Mouse (Mus musculus): ENCODE data around the gene Vapb. TPM values are rescaled to one million over a fixed set of nuclear protein-coding genes. Genes with fewer than 3 reads are reported as not detected.

Gene Vapb
- total and polyA plus RNA-seq, 3 experiments: 13.1 to 209 (median 173) TPM

- DNase-seq: no peak
Observed at GRCm38 (mm10) chr2:173734426-173734825, 2.9 kb upstream of the Vapb start.

DNA sequence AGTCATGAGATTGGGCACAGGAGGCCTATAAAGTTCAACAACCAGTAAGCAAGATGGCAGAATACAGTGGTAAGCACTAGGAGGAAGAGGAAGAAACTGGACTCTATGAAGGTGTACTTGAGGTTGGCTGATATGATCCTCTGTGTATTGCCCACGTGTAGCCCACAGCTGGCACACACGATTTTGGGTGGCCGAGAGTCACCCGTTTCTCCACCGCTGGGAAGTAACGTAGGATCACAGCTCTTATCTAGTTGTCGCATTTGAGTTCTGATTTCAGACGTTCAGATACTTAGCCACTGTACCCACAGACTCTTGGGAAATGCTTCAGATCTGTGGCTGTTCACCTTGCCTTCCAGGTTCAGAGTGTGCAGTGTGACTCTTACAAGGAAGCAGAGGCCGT, 921 bp downstream of the Vapb start:
- no peak for DNase-seq

DNA sequence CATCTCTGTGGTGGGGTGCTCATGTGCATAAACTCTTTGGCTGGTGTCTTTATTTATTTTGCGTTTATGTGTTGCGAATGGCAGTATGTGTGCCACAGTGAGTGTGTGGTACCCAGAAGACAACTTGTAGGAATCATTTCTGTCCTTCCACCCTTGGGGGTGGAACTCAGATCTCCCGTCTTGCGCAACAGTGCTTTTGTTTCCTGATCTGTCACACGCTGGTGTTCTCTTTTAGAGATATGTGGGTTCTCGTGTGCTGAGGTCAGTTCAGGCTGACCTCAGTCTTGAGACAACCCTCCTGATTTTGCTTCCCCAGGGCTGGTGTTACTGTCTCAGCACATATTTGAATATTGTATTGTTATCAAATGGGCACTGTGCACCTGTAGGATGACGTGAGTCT, 1.8 kb downstream of the Vapb start:
- no peak for DNase-seq

DNA sequence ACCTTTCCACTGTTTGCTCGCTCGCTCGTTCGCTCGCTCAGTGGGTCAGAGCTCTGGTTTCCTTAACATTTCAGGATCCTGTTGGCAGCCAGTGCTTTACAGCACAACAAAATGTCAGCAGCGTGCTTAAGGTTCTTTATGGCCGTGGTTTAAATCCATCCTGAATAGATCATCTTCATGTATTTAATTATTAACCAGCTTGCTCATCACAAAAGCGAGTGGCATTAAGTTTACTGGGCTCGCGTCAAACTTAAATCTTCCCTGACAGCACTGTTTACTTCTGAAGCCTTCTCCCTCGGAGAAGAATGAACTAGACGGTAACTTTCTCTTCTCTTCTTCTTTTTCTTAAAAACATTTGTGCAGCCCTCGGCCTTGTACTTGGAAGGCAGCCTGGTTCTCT, 4.8 kb downstream of the Vapb start:
- DNase-seq: no peak

DNA sequence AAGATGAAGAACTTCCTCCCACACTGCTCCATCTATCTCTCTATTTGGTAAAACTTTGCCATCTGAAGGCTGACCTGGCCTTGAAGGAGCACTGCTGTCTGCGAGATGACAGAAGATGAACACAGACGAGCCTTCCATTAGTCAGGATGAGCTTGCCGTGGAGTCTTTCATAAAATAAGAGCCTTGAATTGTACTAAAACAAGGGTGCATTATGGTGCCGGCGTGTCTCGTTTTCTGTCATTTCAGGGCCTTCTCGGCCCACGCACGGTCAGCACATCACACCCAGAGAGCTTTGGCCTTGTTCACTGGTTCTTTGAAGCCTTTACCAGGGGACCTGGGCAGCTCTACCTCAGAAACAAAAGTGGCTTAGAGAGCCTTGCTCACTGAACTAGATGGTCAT, 5.4 kb downstream of the Vapb start:
- DNase-seq: peak; percentile 53

GRCm38 (mm10) chr2:173744070-173744815, 6.9 kb downstream of the Vapb start:
- DNase-seq: no peak

- DNase-seq: no peak
Observed at GRCm38 (mm10) chr2:173748961-173749659, 11.8 kb downstream of the Vapb start.

DNA sequence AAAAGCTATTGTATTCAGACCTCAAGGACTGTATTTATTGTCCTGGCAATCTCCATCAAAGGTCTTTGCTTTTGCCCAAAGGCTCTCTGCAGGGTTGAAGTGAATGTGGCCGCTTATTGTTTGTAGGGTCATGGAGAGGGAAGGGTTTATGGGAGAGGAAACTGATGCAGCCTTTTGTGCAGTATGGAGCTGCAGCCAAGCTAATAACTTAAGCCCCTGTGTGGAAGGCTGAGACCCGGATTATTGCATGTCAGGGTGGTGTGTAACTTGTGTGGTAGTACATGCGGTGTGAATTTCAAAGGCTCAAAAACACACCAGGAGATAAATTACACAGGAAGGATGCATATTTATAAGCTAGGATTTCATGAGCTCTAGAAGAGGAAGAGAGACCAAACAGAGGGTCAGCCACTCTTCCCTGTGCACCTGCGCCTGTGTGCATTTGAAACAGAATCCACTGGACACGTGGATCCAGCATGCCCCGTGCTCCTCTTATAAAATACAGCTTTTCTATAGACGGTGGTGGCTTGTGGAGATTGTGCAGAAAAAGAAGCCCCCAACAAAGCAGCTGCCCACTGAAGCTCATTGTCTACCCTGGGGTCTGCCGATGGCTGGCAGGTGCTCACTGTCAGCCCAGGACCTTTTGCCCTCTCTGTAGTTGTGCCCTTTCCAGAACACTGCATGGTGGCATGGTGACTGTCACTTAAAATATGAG, 18.3 kb downstream of the Vapb start:
- no peak for DNase-seq

- no peak for DNase-seq
Observed at GRCm38 (mm10) chr2:173757624-173758155, 20.4 kb downstream of the Vapb start.

DNA sequence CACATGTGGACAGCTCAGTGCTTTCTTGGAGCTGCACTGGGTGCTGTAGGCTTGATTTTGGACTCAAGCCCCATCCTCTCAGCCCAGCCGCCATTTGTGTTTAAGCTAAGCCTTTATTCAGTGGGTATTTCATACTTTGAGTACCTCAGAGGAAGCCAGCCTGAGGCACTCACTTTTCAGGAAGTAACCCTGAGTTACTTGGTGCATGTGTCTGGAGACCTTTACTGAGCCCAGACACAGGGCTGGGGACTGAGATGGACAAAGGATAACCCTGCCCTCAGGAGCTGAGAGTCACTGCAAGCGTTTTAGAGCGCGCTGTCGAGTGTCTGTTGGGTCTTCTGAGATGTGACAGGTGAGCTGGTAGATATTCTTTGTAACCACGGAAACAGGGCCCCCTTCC, 23.3 kb downstream of the Vapb start:
- DNase-seq: no peak

DNA sequence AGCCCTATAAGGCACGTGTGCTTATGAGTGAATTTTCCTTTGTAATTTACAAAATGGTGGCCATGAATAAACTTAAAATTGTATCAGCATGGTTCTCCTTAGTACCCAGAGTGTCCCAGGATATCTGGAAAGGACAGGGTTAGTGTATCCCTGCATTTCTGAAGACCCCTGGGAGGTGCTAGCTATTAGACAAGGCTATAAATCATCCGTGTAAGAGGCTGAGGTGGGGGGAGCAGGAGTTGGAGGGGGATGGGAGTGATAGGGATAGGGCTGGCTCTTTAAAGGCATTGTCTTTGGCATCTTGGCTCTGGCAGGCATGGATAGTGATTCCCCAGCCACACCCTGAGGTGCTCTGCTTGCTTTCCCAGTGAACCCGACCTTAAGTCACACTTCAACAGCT, 27.3 kb downstream of the Vapb start:
- no peak for DNase-seq

- DNase-seq: no peak
Observed at GRCm38 (mm10) chr2:173767959-173768595, 30.8 kb downstream of the Vapb start.

- DNase-seq: no peak
Observed at GRCm38 (mm10) chr2:173769183-173769582, 31.9 kb downstream of the Vapb start.

GRCm38 (mm10) chr2:173770620-173771019, 33.3 kb downstream of the Vapb start:
- DNase-seq: no peak

- DNase-seq: no peak
Observed at GRCm38 (mm10) chr2:173771706-173772105, 34.4 kb downstream of the Vapb start.

DNA sequence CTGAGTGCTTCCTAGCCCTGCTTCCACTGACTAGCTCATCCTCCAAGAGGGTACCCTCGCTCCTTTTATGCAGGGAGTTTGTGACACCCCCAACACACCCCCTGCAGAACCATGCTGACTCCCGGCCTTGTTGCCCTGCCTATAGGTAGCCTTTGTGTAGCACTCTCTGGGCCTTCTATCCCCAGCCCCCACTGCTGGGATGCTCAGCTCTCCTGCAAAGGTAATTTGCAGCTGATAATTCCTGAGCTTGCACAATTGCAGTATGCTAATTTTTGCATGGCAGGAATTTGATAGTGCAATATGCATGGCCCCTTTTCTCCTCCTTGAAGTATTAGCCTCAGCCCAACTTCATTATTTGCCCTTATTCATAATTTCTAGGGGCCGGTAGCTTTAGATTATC, 38.2 kb downstream of the Vapb start:
- no peak for DNase-seq

DNA sequence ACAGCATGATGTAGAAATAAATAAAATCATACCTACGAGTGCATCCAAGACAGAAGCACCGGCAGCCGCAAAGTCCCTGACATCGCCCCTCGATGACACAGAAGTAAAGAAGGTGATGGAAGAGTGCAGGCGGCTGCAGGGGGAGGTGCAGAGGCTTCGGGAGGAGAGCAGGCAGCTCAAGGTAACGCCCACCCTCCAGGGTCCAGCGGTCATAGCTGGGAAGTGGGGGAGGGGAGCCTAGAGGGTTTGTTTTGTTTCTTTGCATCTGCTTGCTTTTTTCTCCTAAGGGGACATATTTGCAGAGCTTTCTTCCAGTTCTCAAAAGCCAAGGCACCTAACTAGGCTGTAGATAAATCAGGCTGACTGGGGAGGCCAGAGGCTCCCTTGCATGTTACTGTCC, 38.8 kb downstream of the Vapb start:
- DNase-seq: no peak

- no peak for DNase-seq
Observed at GRCm38 (mm10) chr2:173780931-173781330, 43.6 kb downstream of the Vapb start.

DNA sequence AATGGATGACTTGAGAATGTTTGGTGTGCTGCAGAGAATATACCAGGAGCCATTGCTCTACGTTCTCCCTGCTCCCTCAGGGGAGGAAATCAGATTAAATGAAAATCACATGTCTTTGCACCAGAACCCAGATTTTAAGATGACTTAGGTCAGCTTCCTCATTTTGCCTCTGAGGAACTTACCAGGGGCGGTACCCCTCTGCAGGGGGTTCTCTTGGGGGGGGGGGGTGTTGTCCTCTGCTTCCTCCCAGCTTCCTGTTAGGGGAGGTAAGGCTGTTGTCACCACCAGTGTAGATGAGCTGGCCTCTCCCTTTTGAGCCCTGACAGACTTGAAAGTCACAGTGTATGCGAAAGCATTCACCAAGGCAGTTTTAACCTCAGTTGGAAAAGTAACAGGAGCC, 47.1 kb downstream of the Vapb start:
- DNase-seq: no peak

GRCm38 (mm10) chr2:173784884-173785283, 47.6 kb downstream of the Vapb start:
- DNase-seq: no peak

DNA sequence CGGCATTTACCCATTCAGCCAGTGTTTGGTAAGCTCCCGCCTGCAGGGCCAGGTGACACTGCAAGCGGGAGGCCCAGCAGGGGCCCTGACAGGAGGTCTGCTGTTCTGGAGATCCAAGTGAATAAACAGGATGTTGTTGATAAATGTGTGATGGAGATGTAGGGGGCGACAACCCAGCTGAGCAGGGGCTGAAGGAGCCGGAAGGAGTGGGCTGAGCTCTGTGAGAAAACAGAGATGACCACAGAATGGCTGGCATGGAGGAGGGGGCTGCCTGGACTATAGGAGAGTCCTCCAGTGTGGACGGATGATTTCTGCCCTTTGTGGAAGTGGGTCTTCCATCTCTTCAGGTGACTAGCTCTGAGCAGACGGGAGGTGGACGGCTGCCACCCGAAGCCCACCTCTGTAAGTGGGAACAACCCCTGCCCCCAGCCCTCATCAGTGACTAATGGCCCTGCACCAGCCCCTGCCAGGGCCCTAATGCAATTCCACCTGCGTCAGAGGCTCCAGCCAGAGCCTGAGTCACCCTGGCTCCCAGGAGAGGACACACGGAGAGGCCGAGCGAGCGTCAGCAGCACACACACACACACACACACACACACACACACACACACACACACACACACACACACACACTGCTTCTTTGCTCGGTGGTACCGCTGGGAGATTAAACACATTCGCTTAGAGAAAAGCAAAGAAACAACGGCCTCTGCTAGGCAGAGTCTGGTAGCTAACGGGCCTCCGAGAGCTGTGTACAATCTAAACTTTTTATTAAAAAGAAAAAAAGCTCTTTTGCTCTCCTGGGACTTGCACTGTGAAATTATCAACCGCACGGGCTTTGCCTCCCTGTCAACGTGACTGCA, 52.9 kb downstream of the Vapb start:
- DNase-seq: peak; percentile 92
